Mouse (Mus musculus) frontal cortex, postnatal 14 days (tissue): ENCODE data around the gene Pcbd2.

ENCODE experiments used
- DNase-seq, 2 experiments: peaks; one replicate each; pipeline ENCODE4 v3.0.0; 2022; ENCODE audit warnings: low spot score in 2 of 2

The Pcbd2 gene

GRCm38 (mm10) chr13:55826008-55826671 is 99.0 kb downstream of the Pcbd2 start:
- DNase-seq = no peak
